Mouse (Mus musculus): ENCODE results near the gene Fos. TPM values are rescaled to one million over a fixed set of nuclear protein-coding genes. Genes with fewer than 3 reads are reported as not detected.

Gene Fos
- polyA plus RNA-seq, 1 experiment = 0.63 TPM

- H3K4me1 ChIP-seq (ENCODE audit: control insufficient read depth, insufficient read depth, low read length) = peaks cover 22% of the 10 kb centered on the region
- peak overlapping the region; percentile 87 for H3K4me3 ChIP-seq (ENCODE audit: control insufficient read depth, low read depth, low read length)
- TF ChIP-seq POLR2A (IDR thresholded peaks at IDR 0.05; ENCODE audit: control insufficient read depth, low read depth, low read length) = no peak
- no peak for TF ChIP-seq CTCF (IDR thresholded peaks at IDR 0.05; ENCODE audit: control insufficient read depth, insufficient read depth, insufficient replicate concordance, low read depth, low read length)
- H3K27ac ChIP-seq (ENCODE audit: control insufficient read depth, insufficient read depth, low read depth, low read length) = no peak overlapping the region
- no peaks in the 10 kb centered on the region for H3K36me3 ChIP-seq (ENCODE audit: control insufficient read depth, insufficient read depth, low read length)
- no peaks in the 10 kb centered on the region; the same call in 1 of the 2 replicates for H3K27me3 ChIP-seq (ENCODE audit: control insufficient read depth, insufficient read depth, low read length)
These were observed 857 bp upstream of the Fos start for GRCm38 (mm10) chr12:85472656-85473410.

GRCm38 (mm10) chr12:85474298-85475231 lies 875 bp downstream of the Fos start:
- peak overlapping the region; percentile 87 for H3K4me3 ChIP-seq (ENCODE audit: control insufficient read depth, low read depth, low read length)
- H3K27me3 ChIP-seq (ENCODE audit: control insufficient read depth, insufficient read depth, low read length) = no peaks in the 10 kb centered on the region; the same call in 1 of the 2 replicates
- H3K27ac ChIP-seq (ENCODE audit: control insufficient read depth, insufficient read depth, low read depth, low read length) = no peak overlapping the region
- H3K4me1 ChIP-seq (ENCODE audit: control insufficient read depth, insufficient read depth, low read length) = peaks cover 22% of the 10 kb centered on the region
- H3K36me3 ChIP-seq (ENCODE audit: control insufficient read depth, insufficient read depth, low read length) = no peaks in the 10 kb centered on the region
- TF ChIP-seq POLR2A (IDR thresholded peaks at IDR 0.05; ENCODE audit: control insufficient read depth, low read depth, low read length) (no peak), CTCF (IDR thresholded peaks at IDR 0.05; ENCODE audit: control insufficient read depth, insufficient read depth, insufficient replicate concordance, low read depth, low read length) (no peak)

- Histone ChIP-seq H3K36me3 (ENCODE audit: control insufficient read depth, insufficient read depth, low read length) (no peaks in the 10 kb centered on the region), H3K27me3 (ENCODE audit: control insufficient read depth, insufficient read depth, low read length) (no peaks in the 10 kb centered on the region; the same call in 1 of the 2 replicates), H3K4me3 (ENCODE audit: control insufficient read depth, low read depth, low read length) (no peak overlapping the region), H3K27ac (ENCODE audit: control insufficient read depth, insufficient read depth, low read depth, low read length) (no peak overlapping the region), H3K4me1 (ENCODE audit: control insufficient read depth, insufficient read depth, low read length) (peaks cover 22% of the 10 kb centered on the region)
- TF ChIP-seq CTCF (IDR thresholded peaks at IDR 0.05; ENCODE audit: control insufficient read depth, insufficient read depth, insufficient replicate concordance, low read depth, low read length) (no peak), POLR2A (IDR thresholded peaks at IDR 0.05; ENCODE audit: control insufficient read depth, low read depth, low read length) (no peak)
These were observed 1.7 kb downstream of the Fos start for GRCm38 (mm10) chr12:85475232-85475919.

GRCm38 (mm10) chr12:85475920-85476828 lies 2.5 kb downstream of the Fos start:
- TF ChIP-seq CTCF (IDR thresholded peaks at IDR 0.05; ENCODE audit: control insufficient read depth, insufficient read depth, insufficient replicate concordance, low read depth, low read length) (no peak), POLR2A (IDR thresholded peaks at IDR 0.05; ENCODE audit: control insufficient read depth, low read depth, low read length) (no peak)
- H3K4me1 ChIP-seq (ENCODE audit: control insufficient read depth, insufficient read depth, low read length) = peaks cover 22% of the 10 kb centered on the region

GRCm38 (mm10) chr12:85477219-85477618 lies 3.5 kb downstream of the Fos start:
- Histone ChIP-seq H3K36me3 (ENCODE audit: control insufficient read depth, insufficient read depth, low read length) (no peaks in the 10 kb centered on the region), H3K27ac (ENCODE audit: control insufficient read depth, insufficient read depth, low read depth, low read length) (no peak overlapping the region), H3K4me1 (ENCODE audit: control insufficient read depth, insufficient read depth, low read length) (peaks cover 19% of the 10 kb centered on the region), H3K27me3 (ENCODE audit: control insufficient read depth, insufficient read depth, low read length) (no peaks in the 10 kb centered on the region; the same call in 1 of the 2 replicates), H3K4me3 (ENCODE audit: control insufficient read depth, low read depth, low read length) (no peak overlapping the region)
- TF ChIP-seq CTCF (IDR thresholded peaks at IDR 0.05; ENCODE audit: control insufficient read depth, insufficient read depth, insufficient replicate concordance, low read depth, low read length) = no peak
- TF ChIP-seq POLR2A (IDR thresholded peaks at IDR 0.05; ENCODE audit: control insufficient read depth, low read depth, low read length) = no peak

More at GRCm38 (mm10) chr12:85475920-85476828, 2.5 kb downstream of the Fos start:
- Histone ChIP-seq H3K27ac (ENCODE audit: control insufficient read depth, insufficient read depth, low read depth, low read length) (no peak overlapping the region), H3K36me3 (ENCODE audit: control insufficient read depth, insufficient read depth, low read length) (no peaks in the 10 kb centered on the region), H3K27me3 (ENCODE audit: control insufficient read depth, insufficient read depth, low read length) (no peaks in the 10 kb centered on the region; the same call in 1 of the 2 replicates), H3K4me3 (ENCODE audit: control insufficient read depth, low read depth, low read length) (no peak overlapping the region)

GRCm38 (mm10) chr12:85477804-85478203 lies 4.1 kb downstream of the Fos start:
- no peak for TF ChIP-seq CTCF (IDR thresholded peaks at IDR 0.05; ENCODE audit: control insufficient read depth, insufficient read depth, insufficient replicate concordance, low read depth, low read length)
- no peak for TF ChIP-seq POLR2A (IDR thresholded peaks at IDR 0.05; ENCODE audit: control insufficient read depth, low read depth, low read length)
- no peak overlapping the region for H3K27ac ChIP-seq (ENCODE audit: control insufficient read depth, insufficient read depth, low read depth, low read length)
- no peaks in the 10 kb centered on the region; the same call in 1 of the 2 replicates for H3K27me3 ChIP-seq (ENCODE audit: control insufficient read depth, insufficient read depth, low read length)
- no peaks in the 10 kb centered on the region for H3K36me3 ChIP-seq (ENCODE audit: control insufficient read depth, insufficient read depth, low read length)
- H3K4me3 ChIP-seq (ENCODE audit: control insufficient read depth, low read depth, low read length) = no peak overlapping the region
- peaks cover 17% of the 10 kb centered on the region for H3K4me1 ChIP-seq (ENCODE audit: control insufficient read depth, insufficient read depth, low read length)

Measured in testis, adult 2 months (tissue).